Mouse (Mus musculus) liver, embryonic 14.5 days (tissue): Measurements from ENCODE around the gene Cep164. TPM values are rescaled to one million over a fixed set of nuclear protein-coding genes. Genes with fewer than 3 reads are reported as not detected.

Source experiments
- ATAC-seq: fragments of 200-750 bp; cut with Nextera tagmentation; 2 replicates; pipeline ENCODE4 v1.8.0; 2017; ENCODE audit warnings: moderate number of reproducible peaks, mild to moderate bottlenecking, moderate library complexity; ENCODE audit not compliant: insufficient read depth
- DNase-seq, 3 experiments: peaks; one replicate each; pipeline ENCODE4 v3.0.0-alpha.2; 2012 to 2013; ENCODE audit warnings: low read depth in 3 of 3, low spot score in 3 of 3
- H3K27ac ChIP-seq: fragments of 300-500 bp; sonication (generic); 2 replicates; pipeline ENCODE4 v1.5.1; 2014; ENCODE audit warnings: moderate library complexity, mild to moderate bottlenecking, control low read depth, inconsistent platforms
- H3K27me3 ChIP-seq: fragments of 300-500 bp; sonication (generic); 2 replicates; pipeline ENCODE4 v1.6.1; 2014; ENCODE audit warnings: mild to moderate bottlenecking, low read length, moderate library complexity; ENCODE audit not compliant: control insufficient read depth, insufficient read depth
- H3K36me3 ChIP-seq: fragments of 300-500 bp; sonication (generic); replicated peaks from 2 replicates; pipeline ENCODE4 v1.6.1; 2014; ENCODE audit warnings: low read depth; ENCODE audit not compliant: control insufficient read depth, insufficient read depth
- H3K4me1 ChIP-seq, 2 experiments: fragments of 200-500 bp in 1 of 2; fragments of 300-500 bp in 1 of 2; sonication (generic) in 1 of 2; replicated peaks; 2 replicates each; pipeline ENCODE4 v1.6.1; 2012 to 2014; ENCODE audit warnings: antibody characterized with exemption in 1 of 2, inconsistent platforms in 1 of 2, low read length in 1 of 2; ENCODE audit not compliant: control insufficient read depth in 2 of 2, insufficient read depth in 2 of 2
- H3K4me2 ChIP-seq: fragments of 300-500 bp; sonication (generic); 2 replicates; pipeline ENCODE4 v1.6.1; 2014; ENCODE audit warnings: low read depth, mild to moderate bottlenecking, control low read depth, moderate library complexity
- H3K4me3 ChIP-seq, 2 experiments: fragments of 200-500 bp in 1 of 2; fragments of 300-500 bp in 1 of 2; sonication (generic) in 1 of 2; 2 replicates each; pipeline ENCODE4 v1.5.1; 2012 to 2014; ENCODE audit warnings: low read depth in 2 of 2, low read length in 2 of 2, mild to moderate bottlenecking in 2 of 2, control low read depth in 1 of 2, inconsistent platforms in 1 of 2, moderate library complexity in 1 of 2; ENCODE audit not compliant: insufficient read depth in 1 of 2
- H3K9ac ChIP-seq: fragments of 300-500 bp; sonication (generic); replicated peaks from 2 replicates; pipeline ENCODE4 v1.6.1; 2014; ENCODE audit warnings: mild to moderate bottlenecking, control low read depth, moderate library complexity
- H3K9me3 ChIP-seq: fragments of 300-500 bp; sonication (generic); 2 replicates; pipeline ENCODE4 v1.6.1; 2016; ENCODE audit warnings: low read length, mixed read lengths; ENCODE audit not compliant: control insufficient read depth
- CTCF ChIP-seq: IDR thresholded peaks from 2 replicates; pipeline ENCODE4 v1.5.1; 2016; ENCODE audit warnings: antibody characterized with exemption, low read depth, control low read depth
- EP300 ChIP-seq: IDR thresholded peaks from 2 replicates; pipeline ENCODE4 v1.6.1; 2016; ENCODE audit warnings: antibody characterized with exemption, low read depth
- WGBS: fragments of 180-500 bp; shearing (Covaris S2); extraction: QIAGEN DNeasy Blood & Tissue Kit; methylation state at CpG from one replicate; pipeline ENCODE4 v1.1.7; 2014; ENCODE audit not compliant: insufficient replicate concordance; 5-methylcytosine and 5-hydroxymethylcytosine counted together
- polyA plus RNA-seq, 2 experiments: library from polyadenylated mRNA; depleted of rRNA in 1 of 2; stranded (reverse) in 1 of 2; unstranded in 1 of 2; fragments of >200 nt; fragmentation: Nextera tagmentation in 1 of 2; extraction: Ambion mirVana in 1 of 2; gene quantifications; 2 replicates each; pipeline versions ENCODE4 v1.2.1 to v1.2.3; 2012 to 2014

The Cep164 gene
- polyA plus RNA-seq, 2 experiments = 3.7 to 5.7 TPM

GRCm38 (mm10) chr9:45793697-45794096 lies 34.8 kb downstream of the Cep164 start:
- Histone ChIP-seq H3K36me3 (no peaks in the 10 kb centered on the region), H3K27me3 (no peaks in the 10 kb centered on the region), H3K27ac (no peak overlapping the region), H3K4me2 (no peak overlapping the region), H3K9me3 (no peaks in the 10 kb centered on the region), H3K9ac (no peak overlapping the region), H3K4me3 (no peak overlapping the region), H3K4me1 (peaks cover 0 to 5% of the 10 kb centered on the region in 2 experiments; a peak in 1 of 4 replicates)
- WGBS = 75% methylated on average over 6 of the region's 6 CpGs
- TF ChIP-seq CTCF (no peak), EP300 (no peak)
- DNase-seq = no peak
- no peak for ATAC-seq

GRCm38 (mm10) chr9:45792235-45792634 lies 36.3 kb downstream of the Cep164 start:
- TF ChIP-seq CTCF (no peak), EP300 (no peak)
- WGBS = 85% methylated on average over 1 of the region's 1 CpGs
- no peak overlapping the region for H3K4me3 ChIP-seq
- no peak overlapping the region for H3K9ac ChIP-seq
- H3K36me3 ChIP-seq = no peaks in the 10 kb centered on the region
- H3K27ac ChIP-seq = no peak overlapping the region
- ATAC-seq (no peak), DNase-seq (no peak)
- H3K4me1 ChIP-seq = peaks cover 8 to 14% of the 10 kb centered on the region in 2 experiments
- no peaks in the 10 kb centered on the region for H3K9me3 ChIP-seq
- no peak overlapping the region for H3K4me2 ChIP-seq
- H3K27me3 ChIP-seq = no peaks in the 10 kb centered on the region

- peaks cover 8 to 16% of the 10 kb centered on the region in 2 experiments for H3K4me1 ChIP-seq
- H3K27me3 ChIP-seq = no peaks in the 10 kb centered on the region
- H3K4me2 ChIP-seq = no peak overlapping the region
- H3K9me3 ChIP-seq = no peaks in the 10 kb centered on the region
- no peak for DNase-seq
- ATAC-seq = no peak
- no peak overlapping the region for H3K27ac ChIP-seq
- H3K9ac ChIP-seq = no peak overlapping the region
- 66% methylated on average over 8 of the region's 8 CpGs for WGBS
- H3K4me3 ChIP-seq = no peak overlapping the region
- no peaks in the 10 kb centered on the region for H3K36me3 ChIP-seq
- TF ChIP-seq EP300 (no peak), CTCF (no peak)
These were observed 36.9 kb downstream of the Cep164 start for GRCm38 (mm10) chr9:45791456-45792142.

- no peaks in the 10 kb centered on the region for H3K9me3 ChIP-seq
- peaks cover 8 to 13% of the 10 kb centered on the region in 2 experiments for H3K4me1 ChIP-seq
- H3K4me2 ChIP-seq = no peak overlapping the region
- no peak overlapping the region for H3K4me3 ChIP-seq
- peak in 1 of 3 experiments; percentile 10 for DNase-seq
- ATAC-seq = peak; percentile 78
- WGBS = 17% methylated on average over 5 of the region's 5 CpGs
- no peaks in the 10 kb centered on the region for H3K36me3 ChIP-seq
- no peak overlapping the region for H3K9ac ChIP-seq
- H3K27me3 ChIP-seq = no peaks in the 10 kb centered on the region
- H3K27ac ChIP-seq = no peak overlapping the region
- peak; percentile 33 for TF ChIP-seq EP300
- TF ChIP-seq CTCF = no peak
These were observed 40.1 kb downstream of the Cep164 start for GRCm38 (mm10) chr9:45788405-45788804.

GRCm38 (mm10) chr9:45787547-45787946 lies 40.9 kb downstream of the Cep164 start:
- 51% methylated on average over 6 of the region's 6 CpGs for WGBS
- no peaks in the 10 kb centered on the region for H3K27me3 ChIP-seq
- H3K9ac ChIP-seq = peak overlapping the region; percentile 18; the same call in 1 of the 2 replicates

More at GRCm38 (mm10) chr9:45787547-45787946, 40.9 kb downstream of the Cep164 start:
- peak overlapping the region; percentile 11 for H3K4me2 ChIP-seq
- peaks cover 8 to 13% of the 10 kb centered on the region in 2 experiments for H3K4me1 ChIP-seq
- H3K9me3 ChIP-seq = no peaks in the 10 kb centered on the region
- no peak overlapping the region for H3K27ac ChIP-seq
- TF ChIP-seq CTCF (no peak), EP300 (peak; percentile 42)
- H3K4me3 ChIP-seq = no peak overlapping the region
- ATAC-seq (peak; percentile 62; the same call in 1 of the 2 replicates), DNase-seq (peak; percentile 17 to 31 (median 30))
- no peaks in the 10 kb centered on the region for H3K36me3 ChIP-seq
